Mouse (Mus musculus) A20 (cell line): ENCODE data around the gene Cryab.
A peak's percentile ranks its signal among the peaks of the same experiment; 100 is the strongest.

Source experiments
- DNase-seq: peaks from one replicate; pipeline ENCODE4 v3.0.0-alpha.2; 2011; ENCODE audit warnings: low read depth, low spot score

Cryab gene

GRCm38 (mm10) chr9:50751323-50751722 is at the start of gene Cryab:
Gene Cryab (plus strand): TSS chr9:50751325.
- DNase-seq: no peak

DNA sequence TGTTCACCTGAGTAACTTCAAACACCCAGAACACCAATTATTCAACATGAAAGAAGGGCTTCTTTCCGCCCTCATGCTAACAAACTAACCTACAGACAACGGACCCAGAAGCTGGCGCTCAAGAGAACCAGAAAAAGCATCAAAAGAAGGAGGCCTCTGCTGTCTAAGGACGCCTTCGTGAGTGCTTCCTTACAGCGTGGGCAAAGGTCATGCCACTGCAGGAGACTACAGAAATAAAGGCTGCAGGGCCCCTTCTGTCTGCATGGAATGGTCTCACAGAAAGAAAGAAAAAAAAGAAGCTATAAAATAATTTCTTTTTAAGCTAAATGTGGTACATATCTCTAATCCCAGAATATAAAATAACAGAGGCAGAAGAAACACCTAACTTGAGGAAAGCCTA is 46.2 kb upstream of the Cryab start:
- DNase-seq: no peak

DNA sequence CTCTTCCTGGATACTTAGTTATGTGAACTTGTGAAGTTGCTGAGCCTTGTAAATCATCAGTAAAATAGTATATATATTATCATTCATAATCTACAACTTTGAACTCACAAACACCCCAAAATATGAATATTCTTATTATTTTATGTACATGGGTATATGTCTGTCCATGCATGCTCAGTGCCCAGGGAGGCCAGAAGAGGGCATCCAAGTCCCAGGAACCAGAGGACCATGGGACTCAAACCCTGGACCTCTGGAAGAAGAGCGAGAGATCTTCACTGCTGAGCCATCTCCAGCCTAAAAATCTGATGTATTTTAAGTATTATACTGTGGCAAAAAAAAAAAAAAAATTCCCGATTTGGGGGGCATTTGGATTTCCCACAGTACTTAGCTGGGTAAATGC is 42.0 kb upstream of the Cryab start:
- peak; percentile 44 for DNase-seq

GRCm38 (mm10) chr9:50711337-50711736 is 39.8 kb upstream of the Cryab start:
- DNase-seq: no peak

GRCm38 (mm10) chr9:50714188-50714587 is 36.9 kb upstream of the Cryab start:
- no peak for DNase-seq

GRCm38 (mm10) chr9:50718878-50719277 is 32.2 kb upstream of the Cryab start:
- DNase-seq: no peak

GRCm38 (mm10) chr9:50721061-50721460 is 30.1 kb upstream of the Cryab start:
- DNase-seq: no peak

DNA sequence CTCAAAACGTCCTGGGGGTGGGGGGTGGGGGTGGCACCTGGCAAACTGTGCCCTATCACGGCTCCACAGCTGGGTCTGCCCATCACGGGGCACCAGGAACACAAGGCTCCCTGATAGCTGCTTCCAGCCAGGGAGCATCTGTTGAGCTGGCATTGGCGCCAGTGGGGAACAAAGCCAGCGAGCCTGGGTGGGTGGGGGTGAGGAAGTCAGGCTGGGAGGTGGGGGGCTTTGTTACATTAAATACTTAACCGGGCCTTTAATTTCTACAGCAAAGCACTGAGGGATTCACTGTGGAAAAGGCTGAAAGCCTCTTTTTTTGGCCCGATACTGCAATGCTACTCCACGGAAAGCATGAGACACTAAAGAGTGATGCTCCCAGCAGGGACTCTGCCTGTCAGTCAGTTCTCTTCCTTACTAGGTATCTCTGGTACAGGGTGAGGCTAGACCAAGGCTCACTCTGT is 28.6 kb upstream of the Cryab start:
- no peak for DNase-seq

DNA sequence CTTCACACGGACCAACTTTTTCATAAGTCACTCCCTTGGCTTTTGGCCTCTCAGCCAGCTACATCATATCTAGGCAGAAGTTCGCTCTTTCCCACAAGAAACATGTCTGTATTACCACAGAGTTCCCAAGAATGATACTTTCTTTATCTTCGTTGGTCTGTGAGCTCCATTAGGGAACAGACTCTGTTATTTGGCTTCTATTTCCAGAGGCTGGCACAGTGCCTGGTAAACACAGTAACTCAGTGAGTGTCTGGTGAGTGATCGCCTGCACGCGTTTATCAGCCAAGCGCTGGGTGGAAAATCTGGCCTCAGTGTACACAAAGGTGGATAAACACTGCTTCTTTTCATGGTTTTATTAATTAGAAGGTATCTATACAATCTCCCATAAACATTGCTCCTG is 27.7 kb upstream of the Cryab start:
- DNase-seq: no peak

DNA sequence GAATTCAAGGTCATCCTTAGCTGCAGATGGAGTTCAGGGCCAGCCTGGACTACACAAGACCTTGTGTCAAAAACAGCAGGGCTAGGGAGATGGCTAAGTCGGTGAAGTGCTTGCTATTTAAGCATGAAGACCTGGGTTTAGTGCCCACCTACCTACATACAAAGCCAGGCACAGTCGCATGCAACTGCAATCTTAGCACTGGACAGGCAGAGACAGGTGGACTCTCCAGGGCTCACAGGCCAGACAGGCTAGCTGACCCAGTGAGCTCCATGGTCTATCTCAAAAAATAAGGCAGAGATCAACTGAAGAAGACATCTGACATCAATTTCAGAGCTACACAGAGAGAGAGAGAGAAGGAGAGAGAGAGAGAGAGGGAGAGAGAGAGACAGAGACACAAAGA is 27.0 kb upstream of the Cryab start:
- no peak for DNase-seq

- DNase-seq: no peak
Measured at GRCm38 (mm10) chr9:50724661-50725330, 26.3 kb upstream of the Cryab start.

- no peak for DNase-seq
Measured at GRCm38 (mm10) chr9:50725921-50726590, 25.1 kb upstream of the Cryab start.

DNA sequence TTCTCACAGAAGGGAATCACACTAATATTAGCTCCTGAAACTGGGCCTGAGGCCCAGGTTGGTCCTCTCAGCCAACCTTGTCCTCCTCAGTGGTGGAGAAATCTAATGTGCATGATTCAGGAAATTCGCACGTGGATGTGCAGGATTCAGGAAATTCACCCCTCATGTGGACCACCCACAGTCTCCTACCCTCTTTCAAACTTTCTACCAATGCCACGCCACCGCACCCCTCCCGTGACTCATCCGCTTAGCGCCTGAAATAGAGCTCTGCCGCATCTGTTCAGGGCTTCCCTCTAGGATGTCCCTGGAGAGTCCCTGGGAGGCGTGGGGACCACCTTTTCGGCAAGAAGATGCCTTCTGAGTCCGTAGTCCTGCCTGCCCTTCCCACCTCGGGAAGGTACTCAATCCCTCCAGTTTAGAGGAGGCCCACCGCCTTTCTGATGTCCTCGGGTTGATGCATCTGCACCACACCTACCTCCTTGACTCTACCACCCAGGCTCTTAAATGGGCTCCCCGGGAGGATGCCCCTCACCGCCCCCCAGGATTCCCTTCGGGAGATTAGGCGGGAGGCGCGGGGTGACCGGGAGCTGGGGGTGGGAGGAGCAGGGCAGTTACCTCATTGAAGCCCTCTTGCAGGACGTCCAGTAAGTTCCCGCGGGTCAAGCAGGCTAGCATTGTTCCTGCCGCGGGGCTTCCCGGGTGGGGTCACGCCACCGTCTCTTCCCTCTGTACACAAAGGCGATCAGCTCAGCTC is 23.8 kb upstream of the Cryab start:
- DNase-seq: no peak

- no peak for DNase-seq
Measured at GRCm38 (mm10) chr9:50727925-50728651, 23.0 kb upstream of the Cryab start.

GRCm38 (mm10) chr9:50729600-50729999 is 21.5 kb upstream of the Cryab start:
- DNase-seq: peak; percentile 8

DNA sequence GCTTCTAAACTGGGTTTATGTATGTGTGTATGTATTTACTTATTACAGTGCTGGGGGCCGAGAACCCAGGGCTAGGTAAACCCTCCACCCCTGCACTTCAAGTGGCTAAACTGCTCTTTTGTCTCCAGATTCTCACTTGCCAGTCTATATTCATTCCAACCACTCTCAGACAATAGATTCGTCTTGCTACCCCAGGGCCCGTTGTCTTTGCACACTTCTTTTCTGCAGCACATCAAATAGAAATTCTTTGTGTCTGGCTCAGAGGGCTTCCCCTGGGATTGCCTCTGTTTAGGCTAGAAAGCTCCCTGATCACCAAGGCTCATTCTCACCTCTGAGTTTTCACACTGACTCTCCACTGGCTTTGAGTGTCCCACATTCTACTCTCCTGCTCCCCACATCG is 18.6 kb upstream of the Cryab start:
- DNase-seq: no peak

- DNase-seq: peak; percentile 62
Measured at GRCm38 (mm10) chr9:50734989-50735388, 16.1 kb upstream of the Cryab start.

GRCm38 (mm10) chr9:50738914-50739870 is 11.9 kb upstream of the Cryab start, which contains the start of gene Dixdc1:
Gene Dixdc1 (minus strand): TSS chr9:50739517.
- DNase-seq: peak; percentile 87

DNA sequence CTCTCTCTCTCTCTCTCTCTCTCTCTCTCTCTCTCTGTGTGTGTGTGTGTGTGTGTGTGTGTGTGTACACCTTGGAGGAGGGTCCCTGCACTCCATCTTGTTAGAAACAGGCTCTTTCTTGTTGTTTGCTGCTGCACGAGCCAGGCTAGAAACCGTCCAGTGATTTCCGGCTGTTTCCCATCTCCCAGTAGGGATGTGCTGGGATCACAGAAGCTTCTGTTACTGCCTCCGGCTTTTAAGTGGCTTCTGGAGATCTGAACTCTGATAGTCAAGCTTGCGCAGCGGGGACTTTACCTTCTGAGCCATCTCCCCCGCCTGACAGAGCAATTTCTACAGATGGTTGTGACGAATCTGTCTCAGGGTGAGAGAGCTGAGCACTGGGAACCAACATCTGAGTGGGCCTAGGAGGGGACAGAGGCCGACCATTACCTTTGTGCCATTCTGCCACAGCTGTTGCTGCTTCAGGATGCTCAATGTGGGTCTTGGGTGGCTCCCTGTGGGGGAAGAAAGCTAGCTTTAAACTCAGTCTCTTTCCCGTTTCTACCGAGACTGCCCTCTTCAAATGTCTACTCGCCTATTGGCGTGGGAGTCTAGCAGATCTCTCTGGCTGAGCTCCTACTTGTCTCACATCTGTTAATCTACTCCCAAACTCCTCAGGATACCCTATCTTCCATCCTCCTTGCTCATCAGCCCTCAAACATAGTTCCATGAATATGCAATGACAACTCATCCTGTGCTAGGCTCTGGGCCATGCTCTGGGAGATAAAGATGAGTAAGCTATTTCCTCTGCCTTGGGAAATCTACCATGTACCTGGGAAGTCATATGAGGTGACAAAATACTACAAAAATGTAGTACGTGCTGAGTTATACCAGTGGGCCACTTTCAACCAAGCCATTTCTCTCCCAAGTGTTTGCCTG is 10.0 kb upstream of the Cryab start:
- DNase-seq: no peak

DNA sequence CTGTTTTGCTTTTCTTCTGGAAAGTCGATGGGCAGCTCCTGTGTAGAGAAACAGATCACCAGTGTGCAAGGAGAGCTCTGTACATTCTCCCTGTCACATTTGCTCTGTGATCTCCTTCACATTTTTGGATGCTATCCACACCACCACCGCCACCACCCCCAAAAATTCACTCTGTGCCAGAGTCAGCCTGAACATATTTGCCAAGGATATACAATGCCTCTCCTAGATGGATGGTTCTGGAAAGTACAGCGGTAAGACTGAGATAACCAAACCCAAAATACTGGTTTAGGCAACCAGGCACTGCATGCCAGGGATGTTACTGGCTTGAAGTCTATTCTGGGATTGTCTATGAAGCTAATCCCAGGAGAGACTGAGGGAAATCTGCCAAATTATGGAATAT is 8.9 kb upstream of the Cryab start:
- no peak for DNase-seq
